Mouse (Mus musculus): ENCODE measurements at regions not wholly inside any gene's neighbourhood (a gene's known extent, or its start where the extent isn't known, plus 50 kb on each side); places are given as distances from the start of the nearest gene placed in this dataset.

DNA sequence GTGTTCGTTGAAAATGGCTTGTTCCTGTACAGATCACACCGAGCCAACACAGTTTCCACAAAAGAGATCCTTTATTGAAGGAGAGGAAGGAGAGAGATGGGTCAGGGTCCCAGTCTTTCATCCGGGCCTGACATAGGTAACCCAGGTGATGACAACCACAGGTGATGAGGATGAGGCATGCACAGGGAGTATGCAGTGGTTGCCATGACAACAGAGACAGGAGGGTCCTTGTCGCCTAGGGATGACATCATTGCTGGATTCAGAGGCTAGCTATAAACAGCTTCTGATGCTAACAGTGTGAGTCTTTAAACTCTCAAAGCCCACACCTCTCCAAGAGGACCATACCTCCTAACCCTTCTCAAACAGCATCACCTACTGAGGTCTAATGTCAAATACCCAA, 327.0 kb upstream of the Prox1 start:
- no peak for DNase-seq

DNA sequence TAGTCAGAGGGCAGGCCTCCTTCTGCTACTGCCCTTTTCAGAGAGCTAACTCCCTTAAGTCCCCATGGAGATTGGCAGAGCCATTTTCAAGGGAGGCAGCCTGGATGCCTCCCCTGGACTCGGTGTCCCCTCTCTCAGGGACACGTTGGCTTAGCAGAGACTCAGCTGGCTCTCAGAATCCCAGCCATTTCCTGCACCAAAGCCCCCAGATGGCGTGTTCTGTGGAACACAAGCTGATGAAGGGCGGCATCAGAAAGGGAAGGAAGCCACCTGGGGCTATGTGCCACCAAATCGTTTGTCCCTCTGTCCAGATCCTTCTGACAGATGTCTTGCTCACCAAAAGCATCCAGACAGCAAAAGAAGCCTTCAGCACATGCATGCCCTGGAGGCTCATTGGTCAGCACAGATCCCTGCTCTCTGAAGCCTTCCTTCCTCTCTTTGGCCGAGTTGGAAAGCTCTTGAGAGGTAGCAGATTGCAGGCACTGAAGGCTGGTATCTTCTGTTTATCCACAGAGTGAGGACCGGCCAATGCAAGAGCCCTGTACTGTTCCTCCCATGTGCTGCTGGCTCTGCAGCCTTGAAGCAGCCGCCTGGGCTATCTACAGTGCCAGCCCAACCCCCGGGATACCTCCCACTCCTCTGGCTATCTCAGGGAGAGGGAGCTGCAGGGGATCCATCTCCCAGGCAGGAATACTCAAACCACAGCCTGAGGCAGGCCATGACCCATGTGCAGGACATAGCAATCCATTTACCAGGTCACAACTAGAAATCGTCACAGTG, 325.4 kb upstream of the Prox1 start:
- no peak for DNase-seq

GRCm38 (mm10) chr1:190486551-190487104, 316.1 kb upstream of the Prox1 start:
- no peak for DNase-seq

DNA sequence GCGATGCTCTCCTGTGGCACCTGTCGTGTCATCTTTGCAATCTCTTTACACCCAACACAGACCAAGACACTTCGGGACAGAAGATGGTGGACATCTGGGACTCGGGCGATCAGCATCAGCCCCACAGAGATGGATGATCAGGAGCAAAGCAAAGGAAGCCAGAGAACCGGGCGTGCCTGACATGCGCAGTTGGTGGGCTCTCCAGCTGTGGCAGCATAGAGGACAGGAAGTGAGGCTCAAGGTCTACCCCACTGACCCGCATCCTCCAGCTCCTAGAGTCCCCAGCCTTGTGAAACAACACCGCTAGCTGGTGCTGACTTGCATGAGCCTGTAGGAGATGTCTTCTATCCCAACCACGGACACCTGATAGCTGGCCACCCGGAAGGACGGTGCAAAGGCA, 312.9 kb upstream of the Prox1 start:
- DNase-seq, result no peak

DNA sequence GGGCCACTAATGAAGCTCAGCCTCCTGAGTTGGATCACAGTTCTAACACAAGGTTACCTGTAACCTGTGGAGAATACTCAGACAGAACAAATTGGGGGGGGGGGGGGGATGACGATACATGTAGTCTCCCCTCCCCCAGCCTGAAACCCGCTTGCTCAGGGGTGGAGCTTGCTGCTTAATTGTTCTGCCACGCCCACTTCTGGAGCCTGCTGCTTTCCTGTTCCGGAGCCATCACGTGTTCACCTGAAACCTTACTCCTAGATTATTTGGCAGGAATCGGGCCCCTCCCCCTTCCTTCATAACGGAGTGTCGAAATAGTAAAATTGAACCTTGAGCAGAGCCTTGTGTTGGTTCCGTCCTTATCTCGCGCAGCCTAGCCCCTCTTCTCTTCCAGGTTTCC, 310.6 kb upstream of the Prox1 start:
- DNase-seq, result no peak

DNA sequence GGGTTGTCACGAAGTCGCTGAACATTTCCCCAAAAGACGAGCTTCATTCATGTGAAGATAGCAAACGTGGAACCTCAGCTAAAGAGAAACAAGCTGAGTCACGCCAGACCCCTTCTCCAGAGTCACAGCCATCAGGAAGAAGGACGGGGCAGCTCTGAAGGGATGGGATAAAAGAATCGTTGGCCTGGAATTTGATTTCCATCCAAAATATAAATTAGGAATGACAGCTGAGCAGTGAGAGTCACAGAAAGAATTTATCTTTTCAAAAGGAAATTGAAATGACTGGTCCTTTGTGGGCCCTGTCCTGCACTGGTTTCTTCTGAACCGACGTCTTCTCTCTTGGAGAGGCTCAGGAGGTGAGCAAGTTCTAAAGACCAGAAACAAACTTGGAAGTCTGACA, 310.1 kb upstream of the Prox1 start:
- no peak for DNase-seq

DNA sequence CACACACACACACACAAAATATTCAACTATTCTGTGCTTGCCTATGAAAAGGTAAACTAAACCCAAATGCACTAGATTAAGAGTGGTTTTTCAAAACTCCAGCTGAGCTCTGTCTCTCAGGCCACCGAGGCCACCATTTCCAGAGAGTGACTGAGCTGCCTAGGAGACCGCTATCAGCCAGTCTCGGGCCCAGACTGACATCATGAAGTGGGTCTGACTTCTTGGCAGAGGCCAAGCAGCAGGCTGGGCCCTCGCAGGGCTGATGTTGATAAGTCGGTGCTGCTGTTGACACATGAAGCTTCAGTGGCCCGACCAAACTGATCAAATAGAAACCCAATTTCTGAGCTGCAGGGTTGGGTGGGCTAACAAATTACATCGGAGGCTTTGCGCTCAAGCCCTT, 302.2 kb upstream of the Prox1 start:
- DNase-seq, result no peak

DNA sequence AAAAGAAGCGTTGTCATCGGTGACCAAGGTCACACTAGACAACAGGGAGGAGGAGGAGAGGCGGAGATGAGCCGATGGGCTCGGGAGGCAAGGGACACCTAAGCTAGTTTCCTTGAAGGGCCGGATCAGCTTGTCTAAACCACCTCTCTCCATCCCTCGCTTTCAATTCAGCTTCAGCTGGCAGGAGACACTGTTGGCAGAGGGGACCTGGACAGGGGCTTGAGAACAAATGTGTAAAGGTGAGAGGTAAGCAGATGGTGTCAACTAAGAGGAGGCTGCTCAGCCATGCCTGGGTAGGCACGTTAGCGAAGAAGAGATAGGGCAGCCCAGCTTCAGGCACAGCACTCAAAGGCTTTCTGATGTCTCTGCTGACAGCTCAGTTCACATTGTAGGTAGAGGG, 299.8 kb upstream of the Prox1 start:
- no peak for DNase-seq

DNA sequence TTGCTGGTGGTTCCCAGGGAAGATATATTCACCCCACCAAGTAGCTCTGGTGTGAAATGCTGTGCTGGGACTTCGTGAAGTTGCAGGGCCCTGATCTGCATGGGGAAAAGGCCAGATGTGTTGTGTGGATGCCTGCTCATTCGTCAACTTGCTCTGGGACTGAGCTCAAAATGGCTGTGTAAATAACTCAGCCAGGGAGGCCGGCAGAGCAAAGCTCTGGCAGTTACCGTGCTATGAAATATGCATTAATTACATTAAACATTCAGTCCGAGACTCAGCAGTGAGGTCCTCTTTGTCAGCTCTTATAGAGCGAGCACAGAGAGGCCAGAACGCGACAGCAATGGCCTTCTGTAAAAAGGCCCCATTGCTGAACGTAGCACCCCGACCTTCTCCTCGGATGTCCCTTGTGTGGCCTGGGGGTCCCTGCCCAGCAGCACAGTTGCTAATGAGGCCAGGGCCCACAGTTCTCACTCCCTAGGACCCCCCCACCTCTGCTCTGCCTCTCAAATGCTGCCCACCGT, 287.1 kb upstream of the Prox1 start:
- no peak for DNase-seq

- no peak for DNase-seq
These were observed 283.0 kb upstream of the Prox1 start for GRCm38 (mm10) chr1:190453549-190453948.

- DNase-seq, result no peak
These were observed 281.8 kb upstream of the Prox1 start for GRCm38 (mm10) chr1:190452115-190452842.

GRCm38 (mm10) chr1:190448263-190448662, 277.7 kb upstream of the Prox1 start:
- DNase-seq, result no peak

- no peak for DNase-seq
These were observed 276.7 kb upstream of the Prox1 start for GRCm38 (mm10) chr1:190447253-190447652.

DNA sequence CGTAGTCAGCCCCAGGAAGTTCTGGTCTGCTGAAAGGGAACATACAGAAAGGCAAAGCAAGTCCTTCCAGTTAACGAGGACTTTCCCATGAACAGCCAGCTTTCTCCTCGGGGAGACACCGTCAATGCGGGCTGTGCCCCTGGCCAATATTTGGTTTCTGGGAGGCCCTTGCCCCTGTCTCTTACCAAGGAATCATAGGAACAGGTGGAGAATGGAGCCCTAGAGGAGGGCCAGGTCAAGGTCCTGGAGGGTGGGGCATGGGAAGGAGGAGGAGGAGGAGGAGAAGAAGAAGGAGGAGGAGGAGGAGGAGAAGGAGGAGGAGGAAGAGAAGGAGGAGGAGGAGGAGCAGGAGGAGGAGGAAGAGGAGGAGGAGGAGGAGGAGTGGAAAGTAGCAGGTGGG, 276.2 kb upstream of the Prox1 start:
- no peak for DNase-seq

DNA sequence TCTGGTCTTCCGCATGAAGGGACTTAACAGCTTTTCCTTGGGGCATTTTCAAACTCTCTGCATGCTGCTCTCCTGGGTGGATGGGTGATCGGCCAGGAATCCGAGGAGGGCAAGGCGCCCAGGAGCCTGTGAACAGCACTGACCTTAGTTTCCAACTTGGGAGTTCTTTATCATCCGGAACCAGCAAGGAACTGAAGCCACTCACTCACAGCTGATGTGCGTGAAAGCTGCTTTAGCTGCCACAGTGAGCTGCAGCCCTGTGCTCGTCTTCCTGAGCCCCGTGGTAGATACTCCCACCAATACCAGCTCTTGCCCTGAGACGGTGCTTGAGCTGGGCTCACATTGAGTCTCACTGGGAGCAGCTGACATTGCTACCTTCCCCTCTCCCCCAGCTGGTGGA, 273.9 kb upstream of the Prox1 start:
- no peak for DNase-seq

DNA sequence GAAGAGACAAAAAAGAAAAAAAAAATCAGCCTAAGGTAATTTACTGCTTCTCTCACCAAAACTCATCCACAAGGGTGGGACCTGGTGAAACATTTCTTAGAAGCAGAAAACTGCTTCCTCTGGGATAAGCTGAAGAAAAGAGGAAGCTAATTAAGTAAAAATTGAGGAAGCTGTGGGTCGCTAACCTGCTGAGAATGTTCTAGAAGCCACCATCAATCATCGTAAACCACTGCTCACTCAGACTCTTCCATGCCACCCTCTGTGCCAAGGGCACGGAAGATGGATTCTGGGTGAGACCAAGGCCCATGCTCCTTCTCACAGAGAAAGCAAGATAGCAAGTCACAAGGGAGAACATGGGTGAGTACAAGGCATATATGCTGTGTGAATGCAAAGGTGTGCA, 272.7 kb upstream of the Prox1 start:
- DNase-seq, result no peak

DNA sequence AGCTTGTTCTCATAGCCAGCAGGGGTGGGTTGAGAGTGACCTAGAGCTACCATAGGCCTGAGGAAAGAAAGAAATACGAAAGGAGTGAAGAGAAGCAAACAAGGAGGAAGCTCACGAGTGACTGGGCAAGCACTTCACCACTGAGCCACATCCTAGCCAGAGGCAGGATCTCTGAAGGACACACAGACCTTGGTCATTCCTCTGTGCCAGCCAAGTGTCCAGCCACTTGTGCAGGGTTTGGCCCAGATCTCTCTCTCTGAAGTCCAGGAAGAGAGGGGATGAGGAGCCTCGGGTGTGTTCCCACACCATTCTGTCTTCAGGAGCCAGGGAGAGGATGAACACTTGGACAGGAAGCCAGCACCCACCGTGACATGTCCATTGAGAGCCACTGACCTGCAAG, 271.7 kb upstream of the Prox1 start:
- no peak for DNase-seq

DNA sequence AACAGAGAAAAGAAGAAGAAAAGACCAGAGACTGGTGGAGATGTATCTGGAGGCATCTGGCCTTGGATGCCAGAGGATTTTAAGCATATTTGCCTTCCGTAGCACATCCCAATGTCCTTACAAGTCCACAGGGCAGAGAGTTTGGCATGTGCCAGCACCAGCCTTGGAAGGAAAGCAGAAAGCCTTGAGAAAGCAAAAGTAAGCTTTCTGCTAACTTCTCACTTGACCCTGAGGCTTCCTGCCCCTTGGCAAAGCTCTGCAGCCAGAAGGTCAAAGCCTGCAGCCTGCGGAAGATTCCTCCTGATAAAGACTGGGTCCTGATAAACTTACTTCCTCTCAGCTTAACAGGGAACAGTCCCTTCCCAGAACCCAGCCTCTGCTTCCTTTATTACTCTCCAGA, 268.3 kb upstream of the Prox1 start:
- no peak for DNase-seq

DNA sequence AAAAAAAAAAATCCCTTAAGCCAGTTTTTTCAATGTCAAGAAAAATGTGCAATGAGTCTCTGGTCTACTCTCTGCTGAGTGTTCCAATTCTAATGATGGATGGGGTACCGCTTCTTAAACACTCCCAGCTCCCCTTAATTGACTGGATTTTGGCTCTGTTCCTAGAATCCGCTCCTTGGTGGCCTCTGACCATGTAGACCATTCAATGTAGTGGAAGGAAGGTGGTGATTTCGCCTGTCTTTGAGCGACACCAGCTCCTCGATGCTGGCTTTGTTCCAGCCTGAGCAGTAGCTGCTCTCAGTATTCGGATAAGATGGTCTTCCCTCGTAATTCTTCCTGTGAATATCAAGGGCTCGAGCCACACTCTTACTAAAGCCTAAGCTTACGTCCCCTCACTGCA, 252.4 kb upstream of the Prox1 start:
- no peak for DNase-seq

GRCm38 (mm10) chr1:190419709-190420108, 249.2 kb upstream of the Prox1 start:
- DNase-seq, result peak; percentile 40

GRCm38 (mm10) chr1:190417326-190417725, 246.8 kb upstream of the Prox1 start:
- no peak for DNase-seq

- DNase-seq, result no peak
These were observed 241.2 kb upstream of the Prox1 start for GRCm38 (mm10) chr1:190411756-190412155.

- peak; percentile 10 for DNase-seq
These were observed 232.8 kb upstream of the Prox1 start for GRCm38 (mm10) chr1:190403335-190403734.

GRCm38 (mm10) chr1:190398308-190398707, 227.8 kb upstream of the Prox1 start:
- no peak for DNase-seq

All from lung, postnatal 14 days (tissue).